Mouse (Mus musculus) E14TG2a.4 (cell line): Measurements from ENCODE around the gene Syngap1.

Source experiments
- CTCF ChIP-seq: conservative IDR thresholded peaks from 2 replicates; pipeline ENCODE4 v1.5.1; 2014; ENCODE audit warnings: low read length
- NANOG ChIP-seq: IDR thresholded peaks from 2 replicates; pipeline ENCODE4 v1.6.1; 2014; ENCODE audit warnings: borderline replicate concordance, low read length, mixed read lengths
- POU5F1 ChIP-seq: IDR thresholded peaks from 2 replicates; pipeline ENCODE4 v1.6.1; 2014; ENCODE audit warnings: low read length, borderline replicate concordance

GRCm38 (mm10) chr17:26969257-26969656, 28.2 kb downstream of the Syngap1 start:
- TF ChIP-seq CTCF (no peak), NANOG (no peak), POU5F1 (no peak)
